Mouse (Mus musculus) regulatory T cell (primary cell): ENCODE data around the gene Pla2g4b.

Source experiments
- in situ Hi-C: fragments of 300-600 bp; cut with MboI, MseI; formaldehyde crosslinking; loops from one replicate; pipeline ENCODE4 v1.15.1; 2025; ENCODE audit warnings: high pct_unique_total_duplicates

The Pla2g4b gene

DNA sequence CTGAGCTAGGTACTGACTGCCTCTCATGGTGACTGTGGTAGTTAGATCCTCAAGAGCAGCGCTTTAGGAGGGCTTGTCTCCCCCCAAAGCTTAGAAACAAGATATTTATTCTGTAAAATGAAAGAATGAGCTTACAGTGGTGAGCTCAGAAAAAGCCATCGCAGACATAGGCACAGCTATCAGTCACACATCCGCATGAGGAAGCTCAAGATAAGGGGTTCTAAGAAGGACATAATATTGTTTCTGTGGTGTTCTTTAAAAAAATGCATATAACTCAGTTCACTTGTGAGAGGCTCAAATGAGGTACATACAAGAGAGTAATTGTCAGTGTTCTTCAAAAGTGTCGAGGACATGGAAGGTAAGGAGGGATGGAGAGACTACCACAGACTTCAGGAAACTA, 17.3 kb upstream of the Pla2g4b start:
- in situ Hi-C loops, result no loop called here

GRCm38 (mm10) chr2:120017599-120017998, 15.6 kb upstream of the Pla2g4b start:
- in situ Hi-C loops, result no loop called here

- in situ Hi-C loops, result no loop called here
These were observed 8.9 kb upstream of the Pla2g4b start for GRCm38 (mm10) chr2:120024337-120024736.

- in situ Hi-C loops, result no loop called here
These were observed 6.0 kb upstream of the Pla2g4b start, which contains the start of the genes Jmjd7 and Gm28042 for GRCm38 (mm10) chr2:120026984-120027949. Gene Jmjd7 (plus strand): TSS chr2:120027483. Gene Gm28042 (plus strand): TSS chr2:120027493.

GRCm38 (mm10) chr2:120027950-120028331, 5.3 kb upstream of the Pla2g4b start:
- in situ Hi-C loops, result no loop called here

- in situ Hi-C loops, result no loop called here
These were observed 2.8 kb upstream of the Pla2g4b start for GRCm38 (mm10) chr2:120030380-120030779.

DNA sequence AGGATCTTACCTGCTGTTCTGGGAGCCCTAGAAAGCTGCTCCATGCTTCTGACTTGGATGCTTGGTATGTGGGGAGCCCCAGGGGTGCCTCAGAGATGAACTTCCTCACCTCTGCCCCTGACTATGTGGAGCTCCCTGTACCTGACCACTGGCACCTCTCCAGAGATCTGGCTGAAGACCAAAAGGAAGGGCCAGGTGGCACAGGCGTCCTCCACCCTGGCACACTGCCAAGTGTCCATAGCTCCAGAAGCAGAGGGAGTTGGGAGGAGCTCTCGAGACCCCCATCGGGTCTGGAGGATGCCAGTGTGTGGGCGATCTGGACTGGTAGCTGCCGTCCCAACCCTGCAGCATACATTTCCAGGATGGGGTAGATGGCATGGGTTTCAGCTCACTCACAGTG, 509 bp downstream of the Pla2g4b start:
- in situ Hi-C loops, result no loop called here

GRCm38 (mm10) chr2:120037744-120038143, 4.5 kb downstream of the Pla2g4b start:
- in situ Hi-C loops, result no loop called here

DNA sequence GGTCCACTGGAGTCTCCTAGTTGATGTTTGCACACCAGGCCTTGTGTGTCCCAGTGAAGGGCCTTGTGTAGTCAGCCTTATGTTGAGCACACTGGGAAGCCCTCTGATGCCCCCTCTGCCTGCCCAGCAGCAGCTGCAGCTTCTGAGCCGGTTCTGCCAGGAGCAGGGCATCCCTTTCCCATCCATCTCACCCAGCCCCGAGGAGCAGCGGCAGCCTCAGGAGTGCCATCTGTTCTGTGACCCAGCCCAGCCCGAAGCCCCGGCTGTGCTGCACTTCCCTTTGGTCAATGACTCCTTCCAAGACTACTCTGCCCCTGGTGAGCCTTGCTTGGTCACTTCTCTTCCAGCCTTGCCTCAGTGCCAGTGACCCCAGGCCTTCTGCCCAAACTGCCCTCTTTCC, 7.8 kb downstream of the Pla2g4b start:
- in situ Hi-C loops, result no loop called here

DNA sequence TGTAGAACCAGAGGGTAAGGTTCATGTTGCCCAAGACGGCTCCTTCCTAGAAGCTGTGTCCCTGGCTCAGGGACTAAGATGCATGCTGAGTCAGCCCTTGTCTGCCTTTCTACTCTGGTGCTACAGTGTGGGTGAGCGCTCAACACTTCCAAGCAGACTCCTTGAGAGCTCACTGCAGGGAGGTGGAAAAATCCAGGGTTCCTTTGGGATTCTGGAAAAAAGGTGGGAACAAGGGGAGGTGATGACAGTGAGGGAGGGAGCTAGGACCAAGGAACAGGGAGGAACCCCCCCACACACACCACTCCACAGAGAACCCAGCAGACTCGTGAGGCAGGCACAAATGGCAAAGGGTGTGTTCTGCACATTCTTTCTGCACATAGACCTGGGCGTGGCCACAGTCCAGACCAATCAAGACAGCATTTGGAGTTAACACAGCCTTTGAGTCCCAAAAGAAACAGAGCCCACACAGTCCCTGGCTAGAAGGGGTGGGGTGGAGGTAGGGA, 10.9 kb downstream of the Pla2g4b start:
- in situ Hi-C loops, result no loop called here

DNA sequence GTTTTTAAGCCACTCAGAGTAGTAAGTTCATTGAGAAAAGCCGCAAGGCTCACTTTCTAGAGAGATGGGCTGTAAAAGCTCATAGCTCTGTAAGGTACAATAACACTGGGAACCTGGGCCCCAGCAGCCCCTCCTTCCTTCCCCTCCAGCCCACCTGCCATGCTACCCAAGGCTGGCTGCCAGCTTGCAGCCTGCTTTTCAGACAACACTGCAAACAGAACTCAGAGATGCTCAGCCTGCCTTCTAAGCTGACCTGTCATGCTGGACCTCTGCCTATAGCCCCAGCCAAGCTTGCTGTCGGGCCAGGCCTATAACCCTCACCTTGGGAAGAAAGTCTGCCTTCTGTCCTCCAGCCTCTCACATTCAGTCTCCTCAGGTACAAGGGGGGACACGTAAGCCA, 11.5 kb downstream of the Pla2g4b start:
- in situ Hi-C loops, result no loop called here

GRCm38 (mm10) chr2:120046486-120047310, 13.5 kb downstream of the Pla2g4b start:
- in situ Hi-C loops, result no loop called here

DNA sequence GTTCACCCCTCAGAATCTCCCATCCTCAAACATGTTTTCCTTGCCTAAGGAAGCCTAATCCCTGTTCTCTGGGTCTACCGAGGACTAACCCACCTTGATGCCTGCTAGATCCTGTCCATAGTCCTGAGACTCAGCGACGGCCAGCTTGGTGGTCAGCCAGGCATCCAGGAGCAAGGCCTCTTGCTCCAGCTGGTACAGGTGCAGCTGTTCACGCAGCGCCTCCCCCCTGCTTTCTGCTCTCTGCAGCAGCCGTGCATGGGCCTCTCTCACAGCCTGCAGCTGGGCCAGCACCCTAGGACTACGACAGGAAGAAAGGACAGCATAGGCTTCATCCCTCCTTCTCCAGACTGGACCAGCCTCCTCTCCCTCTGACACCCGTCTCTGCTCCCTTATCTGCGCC, 15.0 kb downstream of the Pla2g4b start:
- in situ Hi-C loops, result no loop called here

DNA sequence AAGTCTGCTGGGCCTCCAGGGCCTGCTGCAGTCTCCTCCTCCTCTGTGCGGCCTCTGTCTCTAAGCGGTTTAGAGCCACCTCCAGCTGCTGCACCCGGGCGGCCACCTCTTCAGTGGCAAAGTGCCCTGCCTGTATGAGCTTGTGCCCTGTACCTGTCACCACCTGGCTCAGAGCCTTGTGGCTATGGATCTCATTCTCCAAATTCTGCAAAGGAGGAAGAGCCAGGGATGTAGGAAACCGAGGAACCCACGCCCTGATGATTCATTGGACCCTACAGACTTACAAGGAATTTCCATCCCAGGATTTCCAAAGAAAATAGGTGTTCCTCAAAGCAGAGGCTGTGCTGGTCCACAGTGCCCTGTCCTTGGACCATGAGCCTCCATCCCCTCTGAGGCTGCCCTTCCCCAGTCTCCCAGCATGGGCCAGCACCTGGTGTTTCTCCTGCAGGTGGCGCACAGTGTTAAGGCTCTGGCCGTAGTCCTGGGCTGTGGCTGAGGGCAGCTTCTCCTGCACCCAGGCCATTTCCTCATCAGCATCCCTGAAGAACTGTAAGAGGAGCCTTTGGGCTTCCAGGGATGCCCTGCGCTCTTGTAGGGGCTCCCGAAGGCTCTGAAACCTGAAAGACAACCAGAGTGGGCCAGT, 16.5 kb downstream of the Pla2g4b start:
- in situ Hi-C loops, result no loop called here

DNA sequence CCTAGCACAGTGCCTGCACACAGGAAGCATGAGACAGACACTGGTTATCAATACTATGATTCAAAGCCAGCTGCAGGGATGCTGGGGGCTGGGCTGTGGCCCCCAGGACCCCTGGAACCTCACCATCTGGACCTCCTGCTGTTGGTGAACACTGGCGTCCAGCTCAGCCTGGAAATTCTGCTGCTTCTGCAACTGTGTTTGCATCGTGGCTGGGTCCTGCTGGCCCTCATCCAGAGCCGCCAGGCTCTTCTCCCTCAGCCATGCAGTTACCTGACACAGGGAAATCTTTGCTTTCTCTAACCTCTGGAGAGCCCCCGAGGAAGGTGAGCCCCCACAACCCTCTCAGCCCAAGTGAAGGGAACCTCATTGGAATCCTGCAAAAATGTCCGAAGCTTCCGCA, 18.2 kb downstream of the Pla2g4b start:
- in situ Hi-C loops, result no loop called here

- in situ Hi-C loops, result no loop called here
These were observed 21.7 kb downstream of the Pla2g4b start for GRCm38 (mm10) chr2:120054771-120055552.

DNA sequence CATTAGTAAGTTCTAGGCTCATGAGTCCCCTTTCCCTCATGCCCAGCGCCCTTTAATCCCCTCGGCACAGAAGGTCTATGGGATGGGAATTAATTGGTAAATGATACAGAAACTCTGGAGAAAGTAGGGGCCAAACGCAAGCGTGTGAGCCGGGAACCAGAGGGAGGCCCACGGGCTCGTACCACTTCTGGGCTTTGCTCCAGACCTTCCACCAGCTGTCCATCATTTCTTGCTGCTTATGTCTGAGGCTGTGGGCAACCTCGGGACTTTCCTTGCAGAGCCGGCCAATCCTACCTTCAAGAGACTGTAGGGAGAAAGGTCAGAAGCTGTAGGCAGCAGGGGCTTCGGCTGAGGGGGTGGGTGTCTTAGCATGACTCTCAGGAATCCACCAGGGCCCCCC, 22.7 kb downstream of the Pla2g4b start:
- in situ Hi-C loops, result no loop called here

DNA sequence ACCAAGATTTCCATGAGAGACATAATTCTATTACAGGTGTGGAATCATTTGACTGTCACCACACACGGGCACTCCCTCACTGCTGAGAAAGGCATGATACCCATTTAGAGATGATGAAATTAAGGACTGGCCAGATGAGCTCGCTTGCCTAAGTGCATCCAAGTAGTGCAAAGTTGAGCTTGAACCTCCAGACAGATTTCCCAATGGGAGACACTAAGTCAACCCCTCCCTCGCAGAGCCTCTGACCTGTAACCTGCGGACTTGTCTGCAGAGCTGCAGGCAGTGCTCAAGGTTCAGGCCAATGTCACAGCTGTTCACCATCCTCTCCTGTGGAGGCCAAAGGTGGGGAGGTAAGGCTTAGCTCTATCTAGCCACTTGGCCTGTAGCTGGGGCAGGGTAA, 25.6 kb downstream of the Pla2g4b start:
- in situ Hi-C loops, result no loop called here

GRCm38 (mm10) chr2:120059466-120059865, 26.2 kb downstream of the Pla2g4b start:
- in situ Hi-C loops, result no loop called here

DNA sequence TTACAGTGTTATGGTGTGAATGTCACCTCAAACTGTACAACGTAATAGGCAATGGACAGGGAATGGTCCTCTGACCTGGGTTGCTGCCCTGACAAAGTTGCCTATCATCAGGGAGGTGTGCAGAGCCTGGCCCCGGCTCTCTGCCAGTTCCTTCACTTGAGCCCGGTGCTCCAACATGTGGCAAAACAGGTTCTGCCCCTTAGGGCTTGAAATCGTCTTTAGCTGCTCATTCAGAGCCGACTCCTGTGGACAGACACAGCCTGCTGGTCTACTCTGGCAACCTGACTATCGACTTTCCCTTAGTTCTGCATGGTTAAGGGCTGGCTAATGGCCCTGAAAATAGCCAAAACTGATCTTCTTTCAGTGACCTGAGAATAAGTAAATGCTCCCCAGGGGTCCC, 27.0 kb downstream of the Pla2g4b start:
- in situ Hi-C loops, result no loop called here

- in situ Hi-C loops, result no loop called here
These were observed 27.4 kb downstream of the Pla2g4b start for GRCm38 (mm10) chr2:120060651-120061050.
